Mouse (Mus musculus) gastrocnemius, postnatal 25 days (tissue): ENCODE measurements at regions not wholly inside any gene's neighbourhood (a gene's known extent, or its start where the extent isn't known, plus 50 kb on each side); places are given as distances from the start of the nearest gene placed in this dataset.

Experiments
- DNase-seq: peaks from one replicate; pipeline ENCODE4 v3.0.0; 2022

- DNase-seq, result no peak
Observed at GRCm38 (mm10) chr2:11416122-11416521, 137.8 kb downstream of the Pfkfb3 start.

- no peak for DNase-seq
Observed at GRCm38 (mm10) chr2:11412521-11412920, 141.4 kb downstream of the Pfkfb3 start.

GRCm38 (mm10) chr2:11408497-11408896 lies 145.4 kb downstream of the Pfkfb3 start:
- no peak for DNase-seq

GRCm38 (mm10) chr2:11406103-11406615 lies 147.7 kb downstream of the Pfkfb3 start:
- DNase-seq, result no peak

GRCm38 (mm10) chr2:11402218-11402848 lies 151.5 kb downstream of the Pfkfb3 start:
- DNase-seq, result no peak

- no peak for DNase-seq
Observed at GRCm38 (mm10) chr2:11399411-11399810, 154.5 kb downstream of the Pfkfb3 start.

- no peak for DNase-seq
Observed at GRCm38 (mm10) chr2:11398949-11399348, 154.9 kb downstream of the Pfkfb3 start.

GRCm38 (mm10) chr2:11398391-11398790 lies 155.5 kb downstream of the Pfkfb3 start:
- DNase-seq, result no peak

- DNase-seq, result no peak
Observed at GRCm38 (mm10) chr2:11396835-11397234, 157.0 kb downstream of the Pfkfb3 start.

GRCm38 (mm10) chr2:11394675-11395349 lies 159.1 kb downstream of the Pfkfb3 start:
- DNase-seq, result no peak

GRCm38 (mm10) chr2:11391725-11392124 lies 162.2 kb downstream of the Pfkfb3 start:
- no peak for DNase-seq

GRCm38 (mm10) chr2:11390667-11391334 lies 163.1 kb downstream of the Pfkfb3 start:
- no peak for DNase-seq

- no peak for DNase-seq
Observed at GRCm38 (mm10) chr2:11387623-11388022, 166.3 kb downstream of the Pfkfb3 start.

- no peak for DNase-seq
Observed at GRCm38 (mm10) chr2:11383815-11384214, 170.1 kb downstream of the Pfkfb3 start.

- DNase-seq, result peak; percentile 12
Observed at GRCm38 (mm10) chr2:11377213-11377612, 176.7 kb downstream of the Pfkfb3 start.

GRCm38 (mm10) chr2:11375726-11376454 lies 178.0 kb downstream of the Pfkfb3 start:
- no peak for DNase-seq

- DNase-seq, result peak; percentile 54
Observed at GRCm38 (mm10) chr2:11375092-11375491, 178.8 kb downstream of the Pfkfb3 start.

- DNase-seq, result no peak
Observed at GRCm38 (mm10) chr2:11370273-11370672, 183.6 kb downstream of the Pfkfb3 start.

GRCm38 (mm10) chr2:11367319-11367718 lies 186.6 kb downstream of the Pfkfb3 start:
- DNase-seq, result no peak

GRCm38 (mm10) chr2:11365815-11366214 lies 188.1 kb downstream of the Pfkfb3 start:
- no peak for DNase-seq

- DNase-seq, result peak; percentile 20
Observed at GRCm38 (mm10) chr2:11365371-11365770, 188.5 kb downstream of the Pfkfb3 start.

GRCm38 (mm10) chr2:11364111-11364510 lies 189.8 kb downstream of the Pfkfb3 start:
- no peak for DNase-seq

GRCm38 (mm10) chr2:11363061-11363464 lies 190.8 kb downstream of the Pfkfb3 start:
- DNase-seq, result no peak
